Mouse (Mus musculus): ENCODE measurements at regions not wholly inside any gene's neighbourhood (a gene's known extent, or its start where the extent isn't known, plus 50 kb on each side); places are given as distances from the start of the nearest gene placed in this dataset.

DNA sequence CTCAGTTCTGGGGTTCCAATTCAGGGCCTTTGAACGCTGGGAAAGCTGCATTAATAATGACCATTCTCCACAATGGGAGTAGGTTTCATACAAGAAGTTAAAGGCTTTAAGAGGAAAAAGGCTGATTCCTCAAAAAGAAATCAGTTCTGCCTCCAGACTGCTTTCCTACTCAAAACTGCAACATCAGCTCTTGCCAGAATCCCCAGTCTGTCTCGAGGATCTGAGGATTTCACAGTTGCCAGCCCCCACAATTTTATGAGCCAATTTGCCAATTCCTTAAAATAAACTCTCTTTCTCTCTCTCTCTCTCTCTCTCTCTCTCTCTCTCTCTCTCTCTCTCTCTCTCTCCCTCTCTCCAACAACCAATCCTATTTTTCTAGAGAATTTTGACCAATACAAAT lies 51.3 kb upstream of the Nhs start:
- no peak for DNase-seq (ENCODE audit: low read depth)

Data from induced T-regulatory cell, adult 2 months (primary cell).